9 mouse cellular contexts compared by ENCODE assay signal in the genomic region with DNA sequence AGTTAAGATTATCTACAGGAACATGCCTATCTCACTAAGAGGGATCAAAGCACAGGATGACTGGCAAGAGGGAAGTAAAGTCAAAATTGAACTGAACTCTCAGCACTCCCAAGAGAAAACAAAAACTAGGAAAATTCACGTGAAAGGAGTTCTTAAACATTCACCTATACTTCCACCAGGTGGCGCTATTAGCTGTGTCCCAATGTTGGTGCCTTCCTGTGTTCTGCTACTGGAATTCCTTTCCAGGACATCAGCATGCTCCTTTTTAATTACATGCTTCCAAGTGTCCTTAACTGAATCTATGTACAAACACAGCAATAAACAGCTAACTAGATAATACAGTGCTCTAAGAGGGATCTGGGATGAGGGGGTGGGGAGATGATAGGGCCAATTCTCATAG. TPM values are rescaled to one million over a fixed set of nuclear protein-coding genes. Genes with fewer than 3 reads are reported as not detected.
A peak's percentile ranks its signal among the peaks of the same experiment; 100 is the strongest.
DNase-seq lines count a peak whose midpoint lies in the region; ATAC-seq lines count a peak whose summit lies in the region.
"Had no signal": no experiment of that assay in that cellular context is flagged by ENCODE, and none has a peak within 500 bp of the region (broad histone marks: within the 10 kb centered on the region; RNA-seq: fewer than 3 reads in every experiment).

No protein-coding gene starts in this region.

- no peaks in the 10 kb centered on the region for H3K9me3 ChIP-seq in forebrain, embryonic 10.5 days
- no peaks in the 10 kb centered on the region for H3K9me3 ChIP-seq in forebrain, embryonic 13.5 days (replicated peaks)
- H3K9me3 ChIP-seq in embryonic facial prominence, embryonic 14.5 days (ENCODE audit: control insufficient read depth, low read length) = no peaks in the 10 kb centered on the region
- H3K9me3 ChIP-seq: hindbrain, embryonic 15.5 days had no signal

- H3K27me3 ChIP-seq in forebrain, embryonic 10.5 days (ENCODE audit: poor library complexity, severe bottlenecking) = no peaks in the 10 kb centered on the region
- H3K27me3 ChIP-seq in forebrain, embryonic 13.5 days = no peaks in the 10 kb centered on the region
- no peaks in the 10 kb centered on the region for H3K27me3 ChIP-seq in embryonic facial prominence, embryonic 14.5 days (replicated peaks; ENCODE audit: control insufficient read depth, insufficient read depth, low read length)
- H3K27me3 ChIP-seq: hindbrain, embryonic 15.5 days had no signal

- no peak overlapping the region for H3K4me3 ChIP-seq in forebrain, embryonic 10.5 days
- H3K4me3 ChIP-seq in forebrain, embryonic 13.5 days = no peak overlapping the region
- H3K4me3 ChIP-seq in embryonic facial prominence, embryonic 14.5 days (ENCODE audit: low read depth, low read length) = no peak overlapping the region
- H3K4me3 ChIP-seq: hindbrain, embryonic 15.5 days had no signal

- H3K36me3 ChIP-seq in forebrain, embryonic 10.5 days (replicated peaks) = no peaks in the 10 kb centered on the region
- no peaks in the 10 kb centered on the region for H3K36me3 ChIP-seq in forebrain, embryonic 13.5 days (ENCODE audit: poor library complexity, severe bottlenecking)
- H3K36me3 ChIP-seq in embryonic facial prominence, embryonic 14.5 days (ENCODE audit: control insufficient read depth, insufficient read depth, low read length) = no peaks in the 10 kb centered on the region
- H3K36me3 ChIP-seq: hindbrain, embryonic 15.5 days had no signal

- no peak overlapping the region for H3K4me2 ChIP-seq in forebrain, embryonic 13.5 days
- no peak overlapping the region for H3K4me2 ChIP-seq in embryonic facial prominence, embryonic 14.5 days (ENCODE audit: low read depth, low read length)
- H3K4me2 ChIP-seq: hindbrain, embryonic 15.5 days had no signal

- DNase-seq in forebrain, embryonic 10.5 days (ENCODE audit: extremely low spot score, low spot score) = peak; percentile 31
- peak; percentile 86 for DNase-seq in 3T3-L1 (ENCODE audit: low read depth, low spot score)
- DNase-seq in adrenal gland, postnatal 25 days = peak; percentile 24
- peak; percentile 79 for DNase-seq in embryonic facial prominence, embryonic 14.5 days (ENCODE audit: low spot score)
- DNase-seq in induced T-regulatory cell, adult 2 months (ENCODE audit: low read depth) = peak; percentile 79
- DNase-seq in liver = peak; percentile 42
- DNase-seq in right cerebral cortex, postnatal 10 days (ENCODE audit: low spot score in 2 of 2) = peak; percentile 33 to 44

- H3K9ac ChIP-seq in forebrain, embryonic 13.5 days = no peak overlapping the region
- H3K9ac ChIP-seq in embryonic facial prominence, embryonic 14.5 days (ENCODE audit: low read depth, low read length) = no peak overlapping the region
- H3K9ac ChIP-seq: hindbrain, embryonic 15.5 days had no signal

- WGBS in forebrain, embryonic 10.5 days = 3% methylated on average over 2 of the region's 2 CpGs
- WGBS in forebrain, embryonic 13.5 days = 3% methylated on average over 2 of the region's 2 CpGs
- 6% methylated on average over 2 of the region's 2 CpGs for WGBS in embryonic facial prominence, embryonic 14.5 days

- peaks cover 12% of the 10 kb centered on the region for H3K4me1 ChIP-seq in forebrain, embryonic 10.5 days
- peaks cover 5% of the 10 kb centered on the region; the same call in 1 of the 2 replicates for H3K4me1 ChIP-seq in forebrain, embryonic 13.5 days
- H3K4me1 ChIP-seq in embryonic facial prominence, embryonic 14.5 days (ENCODE audit: control insufficient read depth, insufficient read depth, low read length) = no peaks in the 10 kb centered on the region
- H3K4me1 ChIP-seq: hindbrain, embryonic 15.5 days had no signal

- H3K27ac ChIP-seq in forebrain, embryonic 10.5 days = no peak overlapping the region
- no peak overlapping the region for H3K27ac ChIP-seq in forebrain, embryonic 13.5 days
- H3K27ac ChIP-seq in embryonic facial prominence, embryonic 14.5 days (replicated peaks; ENCODE audit: low read depth, low read length) = no peak overlapping the region
- H3K27ac ChIP-seq: hindbrain, embryonic 15.5 days had no signal

- ATAC-seq in forebrain, embryonic 13.5 days = no peak
- ATAC-seq in embryonic facial prominence, embryonic 14.5 days (ENCODE audit: low read depth) = no peak

RNA-seq across cellular contexts. Expression of a gene that starts 25.3 kb away (rescaled TPM):
- polyA plus RNA-seq in forebrain, embryonic 10.5 days (2016; fragmentation: Nextera tagmentation; extraction: Ambion mirVana) = 65.6 and 70.0 TPM in 2 replicates
- 54.6 and 57.1 TPM in 2 replicates for polyA plus RNA-seq in forebrain, embryonic 13.5 days (2015; fragmentation: Nextera tagmentation; extraction: Ambion mirVana)
- 41.9 and 52.0 TPM in 2 replicates for total RNA-seq in adrenal gland, postnatal 25 days (2021)
- 70.1 and 78.7 TPM in 2 replicates for polyA plus RNA-seq in embryonic facial prominence, embryonic 14.5 days (2014; fragmentation: Nextera tagmentation; extraction: Ambion mirVana)

RNA-seq across cellular contexts. Expression of a gene that starts 34.0 kb away (rescaled TPM):
- polyA plus RNA-seq in forebrain, embryonic 10.5 days (2016; fragmentation: Nextera tagmentation; extraction: Ambion mirVana) = 1.6 and 1.8 TPM in 2 replicates
- 0.66 and 0.76 TPM in 2 replicates for polyA plus RNA-seq in forebrain, embryonic 13.5 days (2015; fragmentation: Nextera tagmentation; extraction: Ambion mirVana)
- 1.2 and 1.5 TPM in 2 replicates for total RNA-seq in adrenal gland, postnatal 25 days (2021)
- polyA plus RNA-seq in embryonic facial prominence, embryonic 14.5 days (2014; fragmentation: Nextera tagmentation; extraction: Ambion mirVana) = 3.0 and 3.7 TPM in 2 replicates

RNA-seq across cellular contexts. Expression of a gene that starts 50.3 kb away (rescaled TPM):
- polyA plus RNA-seq in forebrain, embryonic 10.5 days (2016; fragmentation: Nextera tagmentation; extraction: Ambion mirVana) = 4.8 and 6.7 TPM in 2 replicates
- 8.1 and 8.5 TPM in 2 replicates for polyA plus RNA-seq in forebrain, embryonic 13.5 days (2015; fragmentation: Nextera tagmentation; extraction: Ambion mirVana)
- 7.6 and 8.4 TPM in 2 replicates for total RNA-seq in adrenal gland, postnatal 25 days (2021)
- 6.2 and 6.3 TPM in 2 replicates for polyA plus RNA-seq in embryonic facial prominence, embryonic 14.5 days (2014; fragmentation: Nextera tagmentation; extraction: Ambion mirVana)

Comparison
In these comparisons a context has a peak if more than half of its experiments do, and no peak if none do; other contexts are left out.
1. DNase-seq: peak in every context shown above with its lines; median percentile 86 in 3T3-L1; 79 in embryonic facial prominence, embryonic 14.5 days; 79 in induced T-regulatory cell, adult 2 months; 42 in liver; 38 in right cerebral cortex, postnatal 10 days; 31 in forebrain, embryonic 10.5 days; 24 in adrenal gland, postnatal 25 days.